Mouse (Mus musculus): ENCODE results near the gene Thoc6. TPM values are rescaled to one million over a fixed set of nuclear protein-coding genes. Genes with fewer than 3 reads are reported as not detected.

The Thoc6 gene
- 35.4 and 57.0 TPM in 2 replicates for polyA plus RNA-seq (2012; ENCODE audit: low replicate concordance)

GRCm38 (mm10) chr17:23673424-23674073 lies at the start of gene Thoc6, which contains the start of gene Hcfc1r1:
Gene Thoc6 (minus strand): TSS chr17:23673882.
Gene Hcfc1r1 (plus strand): TSS chr17:23673596.

DNA sequence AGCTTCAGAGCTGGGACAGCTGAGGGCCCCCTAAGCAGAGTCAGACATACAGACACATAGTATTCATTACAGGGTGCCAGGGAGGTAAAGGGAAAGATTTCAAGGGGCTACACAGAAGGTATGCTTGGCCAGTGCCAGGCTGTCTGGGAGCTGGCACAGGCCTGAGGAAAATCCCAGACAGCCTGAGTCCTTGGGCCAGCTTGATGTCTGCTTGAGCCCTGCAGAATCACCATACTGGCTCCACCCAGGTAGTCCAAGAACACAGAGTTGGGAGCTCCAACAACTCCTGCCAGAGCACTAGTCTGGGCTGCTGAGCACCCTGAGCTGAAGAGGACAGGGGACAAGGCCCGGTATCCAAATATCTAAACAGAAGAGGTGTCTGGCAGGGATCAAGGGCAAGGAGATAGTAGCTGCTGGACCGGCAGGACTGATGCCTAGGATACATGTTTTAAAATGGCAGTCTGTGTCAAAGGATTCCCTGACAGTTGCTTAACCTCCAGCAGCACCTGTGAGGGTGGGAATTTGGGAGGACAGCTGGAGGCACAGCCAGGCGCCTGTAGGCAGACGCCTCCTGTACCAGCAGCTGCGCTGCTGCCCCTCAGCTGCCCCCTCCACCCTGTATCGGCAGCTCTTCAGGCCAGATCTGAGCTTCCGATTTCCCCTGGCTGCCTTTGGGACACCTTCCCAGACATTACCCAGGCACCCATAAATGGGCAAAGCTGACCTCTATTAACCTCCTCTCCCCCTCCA lies 48.9 kb upstream of the Thoc6 start, which contains the start of gene 1520401A03Rik:
Gene 1520401A03Rik (minus strand): TSS at position 408 of the 750 bp plus-strand sequence.

DNA sequence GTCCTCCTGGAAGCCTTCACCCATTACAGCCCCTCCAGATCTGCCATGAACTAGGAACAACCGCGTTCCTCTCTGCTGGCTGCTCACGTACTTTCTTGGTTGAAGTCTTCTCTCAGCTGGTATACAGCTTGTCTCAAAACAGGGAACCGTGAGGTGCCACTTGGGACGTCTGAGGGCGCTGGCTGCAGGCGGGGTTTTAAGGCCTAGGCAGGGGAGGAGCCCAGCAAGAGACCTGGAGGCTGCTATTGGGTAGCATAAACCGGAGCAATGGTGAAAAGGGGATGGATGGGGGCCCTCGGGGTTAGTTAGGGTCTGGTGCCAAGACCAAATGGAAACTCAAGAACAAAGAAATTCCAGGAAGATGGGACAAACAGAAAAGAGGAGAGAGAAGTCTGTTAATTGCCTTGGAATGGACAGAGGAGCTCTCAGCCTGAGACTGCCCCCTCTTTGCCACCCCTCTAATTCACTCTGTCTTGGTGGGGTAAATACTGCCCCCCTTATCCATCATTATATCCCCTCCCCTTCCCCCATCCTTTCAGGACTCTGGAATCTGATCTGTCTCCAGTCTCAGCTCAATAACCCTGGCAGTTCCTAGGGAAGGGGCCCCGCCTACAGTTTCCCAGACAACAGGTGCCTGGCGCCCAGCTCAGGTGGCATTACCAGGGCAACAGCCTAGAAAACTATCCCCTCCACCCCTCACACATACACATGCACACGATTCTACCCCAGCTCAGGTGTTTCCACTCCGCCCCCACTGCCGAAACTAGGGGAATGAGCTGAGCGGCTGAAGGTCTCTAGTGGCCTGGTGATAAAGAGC lies 10.4 kb upstream of the Thoc6 start, which contains the start of gene Cldn9:
Gene Cldn9 (minus strand): TSS at position 171 of the 817 bp plus-strand sequence.

DNA sequence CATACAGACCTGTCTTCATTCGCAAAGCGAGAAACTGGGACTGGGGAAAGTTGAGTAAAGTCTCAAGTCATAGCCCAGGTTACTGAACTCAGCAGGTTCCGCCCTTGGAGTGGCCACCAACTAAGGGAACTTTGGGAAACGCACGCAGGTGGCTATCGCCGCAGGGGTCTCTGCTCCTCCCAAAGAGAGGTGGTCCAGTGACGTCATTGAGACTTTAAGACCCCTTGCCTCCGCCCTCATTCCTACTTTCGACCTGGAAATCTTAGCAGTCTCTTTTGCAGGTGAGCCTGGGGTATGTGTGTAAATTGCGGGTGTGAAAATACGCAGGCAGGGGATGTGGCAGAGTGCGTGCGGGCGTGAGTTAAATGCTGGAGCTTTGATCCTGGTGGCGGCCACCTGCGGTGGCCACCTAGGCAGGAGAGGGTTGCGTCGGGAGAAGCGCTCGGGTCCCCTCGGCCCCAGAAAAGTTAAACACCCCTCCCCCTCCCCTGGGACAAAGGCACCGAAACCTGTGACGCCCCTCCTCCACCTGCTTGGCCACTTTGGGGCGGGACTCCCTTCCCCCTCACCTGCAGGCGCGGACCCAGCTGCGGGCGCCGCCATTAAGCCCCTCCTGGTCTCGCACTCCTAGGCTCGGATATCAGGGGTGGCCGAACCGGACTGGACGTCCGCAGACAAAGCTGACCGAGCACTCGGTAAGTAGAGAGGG lies 5.6 kb upstream of the Thoc6 start, which contains the start of gene Cldn6:
Gene Cldn6 (plus strand): TSS at position 123 of the 709 bp plus-strand sequence.

DNA sequence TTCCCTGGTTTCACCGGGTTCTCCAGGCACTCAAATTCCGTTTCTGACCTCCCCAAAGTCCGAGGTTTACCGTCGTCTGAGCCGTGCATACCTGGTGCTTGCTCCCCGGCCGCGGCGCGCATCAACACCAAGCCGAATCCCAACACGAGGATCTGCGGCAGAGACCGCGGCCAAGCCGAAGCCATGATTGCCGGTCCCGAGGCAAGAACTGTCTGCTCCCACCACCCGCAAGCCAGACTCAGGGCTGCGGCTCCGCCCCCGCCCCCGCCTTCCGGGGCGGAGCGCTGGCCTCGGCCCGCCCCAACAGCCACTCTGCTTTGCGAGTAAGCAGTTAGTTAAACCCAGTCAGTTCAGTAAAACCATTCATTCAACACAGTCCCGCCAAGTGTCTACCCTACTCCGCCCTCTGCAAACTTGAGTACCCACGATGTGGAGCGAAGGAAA lies 3.6 kb upstream of the Thoc6 start, which contains the start of gene Tnfrsf12a:
Gene Tnfrsf12a (minus strand): TSS at position 233 of the 444 bp plus-strand sequence.

DNA sequence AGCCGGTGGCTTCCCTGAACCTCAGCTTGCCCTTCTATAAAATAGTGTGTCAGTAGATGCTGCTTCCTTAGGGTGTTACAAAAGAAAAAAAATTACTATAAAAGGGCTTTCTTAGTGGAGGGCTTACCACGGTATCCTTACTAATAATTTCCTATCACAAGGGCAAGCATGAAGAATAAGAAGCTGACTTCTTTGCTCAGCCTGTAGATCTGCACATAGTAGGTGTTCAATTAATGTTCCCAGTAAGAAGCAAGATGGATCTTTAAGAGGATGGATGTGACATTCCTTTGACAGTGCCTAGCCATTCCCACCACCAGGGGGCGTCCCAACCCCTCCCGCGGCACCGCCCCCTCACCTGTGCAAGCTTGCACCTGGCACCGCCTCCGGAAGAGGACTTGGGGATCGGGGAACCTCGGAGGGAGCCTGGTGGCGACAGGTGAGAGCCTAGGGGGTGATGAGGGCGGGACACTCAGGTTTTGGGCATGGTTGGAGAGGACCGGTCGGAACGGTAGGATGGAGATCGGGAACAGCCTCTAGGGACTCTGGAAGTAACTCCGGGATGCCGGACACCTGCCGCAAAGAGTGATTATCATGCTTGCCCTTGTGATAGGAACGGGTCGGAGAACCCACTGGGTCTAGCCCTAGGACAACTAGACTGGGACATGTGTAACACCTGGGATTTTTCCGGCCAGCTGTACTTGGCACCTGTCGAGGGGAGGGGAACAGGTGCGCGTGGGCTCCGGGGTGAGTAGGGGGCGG lies 13.4 kb downstream of the Thoc6 start, which contains the start of gene Bicdl2:
Gene Bicdl2 (plus strand): TSS at position 390 of the 759 bp plus-strand sequence.

GRCm38 (mm10) chr17:23644613-23645495 lies 28.8 kb downstream of the Thoc6 start, which contains the start of gene Mmp25:
Gene Mmp25 (minus strand): TSS chr17:23645277.

Other genes starting within 250 kb of the Thoc6 start
- gene Vmn2r117, start 194.2 kb downstream of the Thoc6 start, polyA plus RNA-seq (2012; ENCODE audit: low replicate concordance), result not detected in 2 replicates
- 13.9 and 35.3 TPM in 2 replicates for gene Zfp213, start 109.6 kb downstream of the Thoc6 start, polyA plus RNA-seq (2012; ENCODE audit: low replicate concordance)
- gene Zfp13, start 74.4 kb downstream of the Thoc6 start, polyA plus RNA-seq (2012; ENCODE audit: low replicate concordance), result 0.14 and 0.28 TPM in 2 replicates
- not detected in 2 replicates for gene Zscan10, start 73.0 kb downstream of the Thoc6 start, polyA plus RNA-seq (2012; ENCODE audit: low replicate concordance)
- 6.0 and 11.0 TPM in 2 replicates for gene Mmp25, start 28.6 kb downstream of the Thoc6 start, polyA plus RNA-seq (2012; ENCODE audit: low replicate concordance)
- gene Bicdl2, start 13.4 kb downstream of the Thoc6 start, polyA plus RNA-seq (2012; ENCODE audit: low replicate concordance), result 0.13 and 0.51 TPM in 2 replicates
- 312 and 318 TPM in 2 replicates for gene Hcfc1r1, start 286 bp downstream of the Thoc6 start, polyA plus RNA-seq (2012; ENCODE audit: low replicate concordance)
- gene Tnfrsf12a, start 3.6 kb upstream of the Thoc6 start, polyA plus RNA-seq (2012; ENCODE audit: low replicate concordance), result 5.3 and 7.1 TPM in 2 replicates
- not detected in 2 replicates for gene Cldn6, start 5.4 kb upstream of the Thoc6 start, polyA plus RNA-seq (2012; ENCODE audit: low replicate concordance)
- gene Cldn9, start 10.1 kb upstream of the Thoc6 start, polyA plus RNA-seq (2012; ENCODE audit: low replicate concordance), result not detected in 2 replicates
- gene 1520401A03Rik, start 48.9 kb upstream of the Thoc6 start, polyA plus RNA-seq (2012; ENCODE audit: low replicate concordance), result not detected in 2 replicates
- 73.1 and 119 TPM in 2 replicates for gene Pkmyt1, start 52.5 kb upstream of the Thoc6 start, polyA plus RNA-seq (2012; ENCODE audit: low replicate concordance)
- 3.4 and 7.7 TPM in 2 replicates for gene Paqr4, start 67.0 kb upstream of the Thoc6 start, polyA plus RNA-seq (2012; ENCODE audit: low replicate concordance)
- 0.36 and 1.4 TPM in 2 replicates for gene Kremen2, start 72.0 kb upstream of the Thoc6 start, polyA plus RNA-seq (2012; ENCODE audit: low replicate concordance)
- 45.9 and 68.9 TPM in 2 replicates for gene Flywch1, start 97.7 kb upstream of the Thoc6 start, polyA plus RNA-seq (2012; ENCODE audit: low replicate concordance)
- gene Flywch2, start 112.2 kb upstream of the Thoc6 start, polyA plus RNA-seq (2012; ENCODE audit: low replicate concordance), result 2.9 and 5.6 TPM in 2 replicates
- gene Srrm2, start 116.7 kb upstream of the Thoc6 start, polyA plus RNA-seq (2012; ENCODE audit: low replicate concordance), result 277 and 500 TPM in 2 replicates
- 50.9 and 630 TPM in 2 replicates for gene Elob, start 155.3 kb upstream of the Thoc6 start, polyA plus RNA-seq (2012; ENCODE audit: low replicate concordance)
- gene Prss33, start 162.2 kb upstream of the Thoc6 start, polyA plus RNA-seq (2012; ENCODE audit: low replicate concordance), result 0.54 and 1.6 TPM in 2 replicates
- 0.10 TPM in 1 of 2 replicates, not detected in the other for gene Prss32, start 170.0 kb upstream of the Thoc6 start, polyA plus RNA-seq (2012; ENCODE audit: low replicate concordance)
- 2.9 and 3.0 TPM in 2 replicates for gene Prss41, start 170.3 kb upstream of the Thoc6 start, polyA plus RNA-seq (2012; ENCODE audit: low replicate concordance)
- 0.15 TPM in 1 of 2 replicates, not detected in the other for gene Prss21, start 194.2 kb upstream of the Thoc6 start, polyA plus RNA-seq (2012; ENCODE audit: low replicate concordance)
- not detected in 2 replicates for gene Dcpp1, start 207.0 kb upstream of the Thoc6 start, polyA plus RNA-seq (2012; ENCODE audit: low replicate concordance)
- gene Dcpp2, start 207.0 kb upstream of the Thoc6 start, polyA plus RNA-seq (2012; ENCODE audit: low replicate concordance), result not detected in 2 replicates
- not detected in 2 replicates for gene Dcpp3, start 243.6 kb upstream of the Thoc6 start, polyA plus RNA-seq (2012; ENCODE audit: low replicate concordance)